Mouse (Mus musculus): ENCODE data around the gene Gm4969. TPM values are rescaled to one million over a fixed set of nuclear protein-coding genes. Genes with fewer than 3 reads are reported as not detected.
"Not testable (repeated sequence)": the region's sequence is repeated elsewhere in the genome, so short reads cannot be mapped to it uniquely, and the experiment has no call there.

Gm4969 gene
- polyA plus RNA-seq, 1 experiment: 1.1 TPM

- H3K4me3 ChIP-seq (ENCODE audit: insufficient read depth, low read length): no peak overlapping the region
- TF ChIP-seq CTCF (IDR thresholded peaks at IDR 0.05; ENCODE audit: extremely low read depth, insufficient read depth, low read length) (no peak), POLR2A (IDR thresholded peaks at IDR 0.05; ENCODE audit: extremely low read depth, insufficient read depth, low read length) (0 out of 2 replicates have a peak, but pooled peaks have one; percentile 33)
- peaks cover 3% of the 10 kb centered on the region; the same call in 1 of the 2 replicates for H3K4me1 ChIP-seq (ENCODE audit: control insufficient read depth, insufficient read depth, low read length)
- peak overlapping the region; percentile 45 for H3K27ac ChIP-seq (ENCODE audit: insufficient read depth, low read length)
These were observed 37.7 kb downstream of the Gm4969 start for GRCm38 (mm10) chr7:19080451-19080950.

DNA sequence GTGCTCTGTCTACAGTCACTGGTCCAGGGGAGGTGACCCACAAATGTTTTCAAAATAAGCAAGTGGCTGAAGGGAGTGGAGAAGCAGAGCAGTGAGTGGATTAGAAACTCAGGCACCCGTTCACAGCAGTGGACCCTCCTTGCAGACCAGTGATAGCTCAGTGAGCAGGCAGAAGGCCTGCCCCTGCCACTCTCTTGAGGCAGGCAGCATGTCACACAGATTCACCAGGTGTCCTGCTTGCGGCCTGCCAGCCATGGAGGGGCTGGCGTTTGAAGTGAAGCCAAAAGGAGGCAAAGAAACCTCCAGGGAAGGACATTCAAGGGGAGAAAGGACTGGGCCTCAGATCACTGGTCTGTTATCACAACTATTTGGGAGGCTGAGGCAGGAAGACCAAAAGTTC is 39.4 kb downstream of the Gm4969 start:
- H3K4me1 ChIP-seq (ENCODE audit: control insufficient read depth, insufficient read depth, low read length): peaks cover 6% of the 10 kb centered on the region
- no peak for TF ChIP-seq POLR2A (IDR thresholded peaks at IDR 0.05; ENCODE audit: extremely low read depth, insufficient read depth, low read length)
- H3K27ac ChIP-seq (ENCODE audit: insufficient read depth, low read length): peak overlapping the region; percentile 14; the same call in 1 of the 2 replicates
- H3K4me3 ChIP-seq (ENCODE audit: insufficient read depth, low read length): no peak overlapping the region

GRCm38 (mm10) chr7:19077761-19078160 is 40.4 kb downstream of the Gm4969 start:
- peaks cover 5% of the 10 kb centered on the region for H3K4me1 ChIP-seq (ENCODE audit: control insufficient read depth, insufficient read depth, low read length)
- no peak for TF ChIP-seq POLR2A (IDR thresholded peaks at IDR 0.05; ENCODE audit: extremely low read depth, insufficient read depth, low read length)
- H3K4me3 ChIP-seq (ENCODE audit: insufficient read depth, low read length): no peak overlapping the region
- no peak overlapping the region for H3K27ac ChIP-seq (ENCODE audit: insufficient read depth, low read length)

- peak overlapping the region; percentile 40 for H3K4me3 ChIP-seq (ENCODE audit: insufficient read depth, low read length)
- peaks cover 4% of the 10 kb centered on the region for H3K4me1 ChIP-seq (ENCODE audit: control insufficient read depth, insufficient read depth, low read length)
- TF ChIP-seq POLR2A (IDR thresholded peaks at IDR 0.05; ENCODE audit: extremely low read depth, insufficient read depth, low read length) (no peak), CTCF (IDR thresholded peaks at IDR 0.05; ENCODE audit: extremely low read depth, insufficient read depth, low read length) (no peak)
- H3K27ac ChIP-seq (ENCODE audit: insufficient read depth, low read length): 0 out of 2 replicates have a peak overlapping the region, but pooled peaks have one; percentile 16
These were observed 41.6 kb downstream of the Gm4969 start for GRCm38 (mm10) chr7:19076586-19076991.

DNA sequence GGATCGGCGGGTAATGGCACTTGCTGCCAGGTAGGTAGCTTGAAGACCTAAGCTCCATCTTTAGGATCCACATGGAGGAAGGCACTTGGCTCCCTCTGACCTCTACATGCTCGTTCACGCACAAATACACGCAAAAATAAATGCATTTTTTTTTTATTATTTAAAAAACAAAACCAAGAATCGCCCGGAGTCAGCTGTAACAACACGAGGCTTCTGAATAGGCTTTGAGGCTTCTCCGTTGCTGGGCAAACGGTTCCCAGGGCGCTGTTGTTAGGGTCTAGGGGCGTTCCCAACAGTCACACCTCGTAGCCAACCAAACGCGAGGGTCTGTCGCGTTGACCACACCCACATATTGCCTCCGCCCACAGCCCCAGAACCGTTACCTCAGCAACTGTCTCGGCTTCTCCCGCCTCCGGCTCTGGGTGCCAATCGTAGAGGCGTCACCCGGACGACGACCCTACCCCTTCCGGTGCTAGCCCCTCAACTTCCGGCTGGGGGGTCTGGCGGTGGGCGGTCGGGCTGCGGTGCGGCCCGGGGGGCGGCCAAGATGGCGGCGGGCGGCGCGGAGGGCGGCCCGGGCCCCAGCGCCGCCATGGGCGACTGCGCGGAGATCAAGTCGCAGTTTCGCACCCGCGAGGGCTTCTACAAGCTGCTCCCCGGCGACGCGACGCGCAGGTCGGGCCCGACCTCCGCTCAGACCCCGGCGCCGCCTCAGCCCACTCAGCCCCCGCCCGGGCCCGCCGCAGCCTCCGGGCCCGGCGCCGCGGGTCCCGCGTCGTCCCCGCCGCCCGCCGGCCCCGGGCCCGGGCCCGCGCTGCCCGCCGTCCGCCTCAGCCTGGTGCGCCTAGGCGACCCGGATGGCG is 42.2 kb downstream of the Gm4969 start, which contains the start of gene Dmwd:
Gene Dmwd, plus strand, starts transcription at position 505 of the 863 bp plus-strand sequence.
- no peak for TF ChIP-seq CTCF (IDR thresholded peaks at IDR 0.05; ENCODE audit: extremely low read depth, insufficient read depth, low read length)
- TF ChIP-seq POLR2A (IDR thresholded peaks at IDR 0.05; ENCODE audit: extremely low read depth, insufficient read depth, low read length): 0 out of 2 replicates have a peak, but pooled peaks have one; percentile 29
- 0 out of 2 replicates have a peak within 1 kb of the TSS, but pooled peaks have one; percentile 16 for H3K27ac ChIP-seq (ENCODE audit: insufficient read depth, low read length)
- peaks cover 4% of the 10 kb centered on the region for H3K4me1 ChIP-seq (ENCODE audit: control insufficient read depth, insufficient read depth, low read length)
- H3K4me3 ChIP-seq (ENCODE audit: insufficient read depth, low read length): peak within 1 kb of the TSS; percentile 40

- Histone ChIP-seq H3K27ac (ENCODE audit: insufficient read depth, low read length) (0 out of 2 replicates have a peak overlapping the region, but pooled peaks have one; percentile 1), H3K4me3 (ENCODE audit: insufficient read depth, low read length) (peak overlapping the region; percentile 40), H3K4me1 (ENCODE audit: control insufficient read depth, insufficient read depth, low read length) (peaks cover 4% of the 10 kb centered on the region)
- TF ChIP-seq CTCF (IDR thresholded peaks at IDR 0.05; ENCODE audit: extremely low read depth, insufficient read depth, low read length) (no peak), POLR2A (IDR thresholded peaks at IDR 0.05; ENCODE audit: extremely low read depth, insufficient read depth, low read length) (no peak)
These were observed 42.9 kb downstream of the Gm4969 start for GRCm38 (mm10) chr7:19075231-19075630.

- TF ChIP-seq CTCF (IDR thresholded peaks at IDR 0.05; ENCODE audit: extremely low read depth, insufficient read depth, low read length) (no peak), POLR2A (IDR thresholded peaks at IDR 0.05; ENCODE audit: extremely low read depth, insufficient read depth, low read length) (no peak)
- H3K4me1 ChIP-seq (ENCODE audit: control insufficient read depth, insufficient read depth, low read length): peaks cover 4% of the 10 kb centered on the region
- H3K4me3 ChIP-seq (ENCODE audit: insufficient read depth, low read length): no peak overlapping the region
- no peak overlapping the region for H3K27ac ChIP-seq (ENCODE audit: insufficient read depth, low read length)
These were observed 43.7 kb downstream of the Gm4969 start for GRCm38 (mm10) chr7:19074494-19074893.

DNA sequence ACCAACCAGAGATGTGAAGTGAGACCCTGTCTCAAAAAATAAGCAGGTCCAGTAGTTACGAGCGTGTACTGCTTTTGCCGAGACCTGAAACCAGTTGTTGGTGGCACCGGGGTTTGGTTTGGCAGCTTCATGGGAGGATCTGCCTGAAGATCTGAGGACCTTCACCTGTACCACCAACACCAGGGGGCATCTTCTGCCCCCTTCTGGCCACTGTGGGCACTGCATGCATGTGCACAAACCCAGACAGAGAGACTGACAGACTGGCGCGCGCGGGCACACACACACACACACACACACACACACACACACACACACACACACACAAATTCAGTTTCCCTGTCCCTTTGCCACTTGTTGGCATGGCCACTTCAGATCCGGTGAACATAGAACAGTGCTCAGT is 44.7 kb downstream of the Gm4969 start:
- H3K4me3 ChIP-seq (ENCODE audit: insufficient read depth, low read length): no peak overlapping the region
- TF ChIP-seq POLR2A (IDR thresholded peaks at IDR 0.05; ENCODE audit: extremely low read depth, insufficient read depth, low read length) (no peak), CTCF (IDR thresholded peaks at IDR 0.05; ENCODE audit: extremely low read depth, insufficient read depth, low read length) (peak; percentile 40; the same call in 1 of the 2 replicates)
- no peak overlapping the region for H3K27ac ChIP-seq (ENCODE audit: insufficient read depth, low read length)
- H3K4me1 ChIP-seq (ENCODE audit: control insufficient read depth, insufficient read depth, low read length): peaks cover 4% of the 10 kb centered on the region

- H3K4me3 ChIP-seq (ENCODE audit: insufficient read depth, low read length); H3K4me1 ChIP-seq (ENCODE audit: control insufficient read depth, insufficient read depth, low read length); H3K27ac ChIP-seq (ENCODE audit: insufficient read depth, low read length): not testable (repeated sequence)
These were observed 47.1 kb downstream of the Gm4969 start for GRCm38 (mm10) chr7:19071024-19071423.

GRCm38 (mm10) chr7:19069500-19069899 is 48.7 kb downstream of the Gm4969 start:
- Histone ChIP-seq H3K4me3 (ENCODE audit: insufficient read depth, low read length) (no peak overlapping the region), H3K4me1 (ENCODE audit: control insufficient read depth, insufficient read depth, low read length) (no peaks in the 10 kb centered on the region), H3K27ac (ENCODE audit: insufficient read depth, low read length) (no peak overlapping the region)
- TF ChIP-seq CTCF (IDR thresholded peaks at IDR 0.05; ENCODE audit: extremely low read depth, insufficient read depth, low read length) (0 out of 2 replicates have a peak, but pooled peaks have one; percentile 9), POLR2A (IDR thresholded peaks at IDR 0.05; ENCODE audit: extremely low read depth, insufficient read depth, low read length) (no peak)

All from cortical plate, adult 2 months (tissue).